Mouse (Mus musculus) effector memory CD4-positive, alpha-beta T cell, adult 5 months (primary cell): ENCODE results near the gene Mpi. TPM values are rescaled to one million over a fixed set of nuclear protein-coding genes. Genes with fewer than 3 reads are reported as not detected.

Source experiments
- polyA plus RNA-seq: library from polyadenylated mRNA; unstranded; fragments of 100-300 nt; shearing (Covaris generic); gene quantifications from one replicate; pipeline ENCODE4 v1.2.1, GENCODE M21; 2017

The Mpi gene
- polyA plus RNA-seq: 8.4 TPM

GRCm38 (mm10) chr9:57552139-57552887 lies at the start of gene Mpi:
Gene Mpi, minus strand, starts transcription at chr9:57552763.

GRCm38 (mm10) chr9:57589224-57590126 lies 36.9 kb upstream of the Mpi start, which contains the start of gene Ulk3:
Gene Ulk3, plus strand, starts transcription at chr9:57589452.

GRCm38 (mm10) chr9:57560861-57561710 lies 8.5 kb upstream of the Mpi start, which contains the start of gene Scamp2:
Gene Scamp2, plus strand, starts transcription at chr9:57560943.

GRCm38 (mm10) chr9:57537044-57537727 lies 15.4 kb downstream of the Mpi start, which contains the start of gene Fam219b:
Gene Fam219b, plus strand, starts transcription at chr9:57537528.

GRCm38 (mm10) chr9:57521056-57521911 lies 31.3 kb downstream of the Mpi start, which contains the start of gene Cox5a:
Gene Cox5a, plus strand, starts transcription at chr9:57521274.

GRCm38 (mm10) chr9:57503622-57504380 lies 48.8 kb downstream of the Mpi start, which contains the start of gene Rpp25:
Gene Rpp25, plus strand, starts transcription at chr9:57504026.

Other genes starting within 250 kb of the Mpi start
- gene Ppcdc, start 112.6 kb downstream of the Mpi start, polyA plus RNA-seq: 87.5 TPM
- not detected for gene Scamp5, start 84.7 kb downstream of the Mpi start, polyA plus RNA-seq
- gene Rpp25, start 48.7 kb downstream of the Mpi start, polyA plus RNA-seq: not detected
- gene Cox5a, start 31.5 kb downstream of the Mpi start, polyA plus RNA-seq: 242 TPM
- gene Fam219b, start 15.2 kb downstream of the Mpi start, polyA plus RNA-seq: 9.4 TPM
- 74.7 TPM for gene Scamp2, start 8.2 kb upstream of the Mpi start, polyA plus RNA-seq
- 52.3 TPM for gene Ulk3, start 36.7 kb upstream of the Mpi start, polyA plus RNA-seq
- gene Cplx3, start 53.5 kb upstream of the Mpi start, polyA plus RNA-seq: not detected
- not detected for gene Lman1l, start 68.0 kb upstream of the Mpi start, polyA plus RNA-seq
- 109 TPM for gene Csk, start 100.9 kb upstream of the Mpi start, polyA plus RNA-seq
- gene Cyp1a2, start 130.9 kb upstream of the Mpi start, polyA plus RNA-seq: not detected
- gene Cyp1a1, start 135.2 kb upstream of the Mpi start, polyA plus RNA-seq: 0.14 TPM
- gene Edc3, start 155.8 kb upstream of the Mpi start, polyA plus RNA-seq: 30.3 TPM
- gene Clk3, start 213.1 kb upstream of the Mpi start, polyA plus RNA-seq: 231 TPM